Mouse (Mus musculus) G1E (cell line): ENCODE measurements at regions not wholly inside any gene's neighbourhood (a gene's known extent, or its start where the extent isn't known, plus 50 kb on each side); places are given as distances from the start of the nearest gene placed in this dataset.

ENCODE experiments used
- CTCF ChIP-seq: IDR thresholded peaks from 2 replicates; pipeline ENCODE4 v1.5.1; 2012; ENCODE audit warnings: low read depth, low read length, inconsistent platforms, mixed read lengths
- GATA1 ChIP-seq: IDR thresholded peaks from 2 replicates; pipeline ENCODE4 v1.6.1; 2012; ENCODE audit warnings: borderline replicate concordance, low read length, inconsistent platforms, mixed read lengths
- GATA2 ChIP-seq: IDR thresholded peaks from 2 replicates; pipeline ENCODE4 v1.6.1; 2012; ENCODE audit warnings: low read depth, low read length, inconsistent platforms, borderline replicate concordance
- POLR2AphosphoS5 ChIP-seq: IDR thresholded peaks from 2 replicates; pipeline ENCODE4 v1.6.1; 2012; ENCODE audit warnings: low read depth, low read length, inconsistent platforms; ENCODE audit not compliant: insufficient replicate concordance
- TAL1 ChIP-seq: conservative IDR thresholded peaks from 2 replicates; pipeline ENCODE4 v1.6.1; 2012; ENCODE audit warnings: low read depth, low read length, inconsistent platforms, mixed read lengths

DNA sequence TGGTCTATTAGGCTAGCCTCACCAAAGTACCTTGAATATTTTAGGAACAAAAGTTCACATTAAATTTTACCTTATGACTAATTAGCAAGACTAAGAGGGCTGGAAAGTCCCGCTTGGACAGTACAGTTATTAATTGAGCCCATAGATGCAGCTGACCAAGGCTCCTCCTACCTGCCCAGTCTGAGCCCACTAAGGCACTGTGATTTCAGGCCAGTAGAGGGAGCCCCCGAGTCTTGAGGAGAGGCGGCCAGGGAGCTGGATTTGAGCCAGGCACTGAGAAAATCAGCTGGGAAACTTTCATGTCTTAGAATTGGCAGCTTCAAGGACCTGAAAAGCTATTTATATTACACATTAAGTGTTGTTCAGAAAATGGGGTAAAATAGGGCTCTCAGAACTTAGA, 52.4 kb upstream of the Mki67 start:
- peak; percentile 33 for TF ChIP-seq CTCF
- TF ChIP-seq GATA2, result no peak
- no peak for TF ChIP-seq TAL1
- no peak for TF ChIP-seq GATA1
- TF ChIP-seq POLR2AphosphoS5, result no peak
